ENCODE assay signal across 8 mouse cellular contexts in the genomic region with DNA sequence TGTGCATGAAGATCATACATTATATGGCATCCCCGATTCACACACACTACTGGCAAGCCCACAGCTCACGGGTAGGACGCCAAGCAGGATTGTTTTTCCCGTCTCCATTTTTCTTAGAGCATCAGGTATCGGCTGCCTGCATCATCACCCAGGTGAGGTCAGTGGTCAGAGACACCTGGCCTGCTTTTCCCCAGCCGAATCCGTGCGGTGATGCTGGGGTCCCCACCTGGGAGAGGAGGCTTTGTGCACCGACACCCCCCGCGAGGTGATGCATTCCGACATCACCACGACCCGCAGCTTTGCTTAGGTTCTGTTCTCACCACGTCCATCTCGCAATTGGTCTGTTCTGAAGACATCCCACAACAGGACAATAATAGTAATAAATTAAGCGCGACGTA. TPM values are rescaled to one million over a fixed set of nuclear protein-coding genes. Genes with fewer than 3 reads are reported as not detected.
DNase-seq lines count a peak whose midpoint lies in the region; ATAC-seq and TF ChIP-seq lines count a peak whose summit lies in the region.

No protein-coding gene starts in this region.

- TF ChIP-seq CTCF in lung, adult 2 months (IDR thresholded peaks at IDR 0.05; ENCODE audit: insufficient read depth, low read length), result no peak

- H3K27me3 ChIP-seq in forebrain, embryonic 12.5 days, result peaks cover 19% of the 10 kb centered on the region
- peaks cover 31% of the 10 kb centered on the region for H3K27me3 ChIP-seq in limb, embryonic 10.5 days (ENCODE audit: low read depth, poor library complexity, severe bottlenecking)
- H3K27me3 ChIP-seq in stomach, embryonic 14.5 days (ENCODE audit: control insufficient read depth, insufficient read depth, low read length), result 0 out of 2 replicates have a peak, but pooled peaks cover 4% of the 10 kb centered on the region

- H3K27ac ChIP-seq in forebrain, embryonic 12.5 days, result no peak overlapping the region
- H3K27ac ChIP-seq in limb, embryonic 10.5 days, result peak overlapping the region; percentile 79
- H3K27ac ChIP-seq in stomach, embryonic 14.5 days (ENCODE audit: low read length), result no peak overlapping the region

- no peaks in the 10 kb centered on the region for H3K9me3 ChIP-seq in forebrain, embryonic 12.5 days
- no peaks in the 10 kb centered on the region for H3K9me3 ChIP-seq in limb, embryonic 10.5 days (replicated peaks)
- no peaks in the 10 kb centered on the region for H3K9me3 ChIP-seq in stomach, embryonic 14.5 days (ENCODE audit: control insufficient read depth, low read depth, low read length)

- peak overlapping the region; percentile 82 for H3K9ac ChIP-seq in forebrain, embryonic 12.5 days
- H3K9ac ChIP-seq in stomach, embryonic 14.5 days (replicated peaks; ENCODE audit: low read depth, low read length), result peak overlapping the region; percentile 42

- H3K4me1 ChIP-seq in lung, adult 2 months (ENCODE audit: control insufficient read depth, insufficient read depth, low read length), result peaks cover 6% of the 10 kb centered on the region; the same call in 1 of the 2 replicates
- 0 out of 2 replicates have a peak, but pooled peaks cover 7% of the 10 kb centered on the region for H3K4me1 ChIP-seq in forebrain, embryonic 12.5 days
- peaks cover 5% of the 10 kb centered on the region; the same call in 1 of the 2 replicates for H3K4me1 ChIP-seq in limb, embryonic 10.5 days
- no peaks in the 10 kb centered on the region for H3K4me1 ChIP-seq in stomach, embryonic 14.5 days (ENCODE audit: control insufficient read depth, insufficient read depth, low read length)

- peak overlapping the region; percentile 70 for H3K4me3 ChIP-seq in lung, adult 2 months (replicated peaks; ENCODE audit: extremely low read depth, low read depth, low read length)
- peak overlapping the region; percentile 83 for H3K4me3 ChIP-seq in forebrain, embryonic 12.5 days (replicated peaks)
- H3K4me3 ChIP-seq in limb, embryonic 10.5 days, result peak overlapping the region; percentile 74
- H3K4me3 ChIP-seq in stomach, embryonic 14.5 days (ENCODE audit: low read depth, low read length), result peak overlapping the region; percentile 61

- peak overlapping the region; percentile 91 for H3K4me2 ChIP-seq in forebrain, embryonic 12.5 days
- H3K4me2 ChIP-seq in stomach, embryonic 14.5 days (replicated peaks; ENCODE audit: low read depth, low read length), result peak overlapping the region; percentile 95

- WGBS in lung, adult 2 months, result 6% methylated on average over 19 of the region's 19 CpGs
- WGBS in forebrain, embryonic 12.5 days, result 4% methylated on average over 19 of the region's 19 CpGs
- 4% methylated on average over 19 of the region's 19 CpGs for WGBS in limb, embryonic 10.5 days
- 2% methylated on average over 19 of the region's 19 CpGs for WGBS in stomach, embryonic 14.5 days

- DNase-seq in cerebellum, adult 11-12 months, result peak; percentile 45
- DNase-seq in cerebellum, postnatal 25 days, result no peak
- peak; percentile 8 for DNase-seq in lung, adult 2 months
- no peak for DNase-seq in lung, postnatal 10 days
- no peak for DNase-seq in limb, embryonic 10.5 days (ENCODE audit: low spot score)

- no peaks in the 10 kb centered on the region for H3K36me3 ChIP-seq in forebrain, embryonic 12.5 days (replicated peaks)
- H3K36me3 ChIP-seq in limb, embryonic 10.5 days, result no peaks in the 10 kb centered on the region
- H3K36me3 ChIP-seq in stomach, embryonic 14.5 days (ENCODE audit: control insufficient read depth, insufficient read depth, low read length), result no peaks in the 10 kb centered on the region

- ATAC-seq in forebrain, embryonic 12.5 days (ENCODE audit: low FRiP score), result peak; percentile 58
- ATAC-seq in stomach, embryonic 14.5 days (ENCODE audit: insufficient number of reproducible peaks, insufficient read depth, low FRiP score, low read depth), result no peak
- ATAC-seq in megakaryocyte progenitor cell, adult 5-6 weeks (replicated peaks; ENCODE audit: poor library complexity), result no peak

- TF ChIP-seq POLR2A in lung, adult 2 months (IDR thresholded peaks at IDR 0.05; ENCODE audit: borderline replicate concordance, extremely low read depth, low read depth, low read length), result no peak

RNA-seq across cellular contexts. Expression of gene Ica1l, which starts 0.6 kb away (rescaled TPM):
- 0.17 and 0.23 TPM in 2 replicates for polyA plus RNA-seq in lung, adult 2 months (2012; rRNA removed)
- polyA plus RNA-seq in forebrain, embryonic 12.5 days (2016; fragmentation: Nextera tagmentation; extraction: Ambion mirVana), result 5.5 and 6.2 TPM in 2 replicates
- polyA plus RNA-seq in limb, embryonic 10.5 days (2016; fragmentation: Nextera tagmentation; extraction: Ambion mirVana), result 0.36 and 1.2 TPM in 2 replicates
- 0.87 and 1.4 TPM in 2 replicates for polyA plus RNA-seq in stomach, embryonic 14.5 days (2014; fragmentation: Nextera tagmentation; extraction: Ambion mirVana)
- total RNA-seq in megakaryocyte progenitor cell, adult 5-6 weeks (2015), result 0.24 and 1.2 TPM in 2 replicates
- total RNA-seq in megakaryocyte progenitor cell, adult 5-6 weeks (2017), result 0.64 and 1.0 TPM in 2 replicates

RNA-seq across cellular contexts. Expression of gene Carf, which starts 55.6 kb away (rescaled TPM):
- 1.7 and 2.8 TPM in 2 replicates for polyA plus RNA-seq in lung, adult 2 months (2012; rRNA removed)
- polyA plus RNA-seq in forebrain, embryonic 12.5 days (2016; fragmentation: Nextera tagmentation; extraction: Ambion mirVana), result 6.5 and 7.0 TPM in 2 replicates
- polyA plus RNA-seq in limb, embryonic 10.5 days (2016; fragmentation: Nextera tagmentation; extraction: Ambion mirVana), result 4.3 and 6.3 TPM in 2 replicates
- 10.3 and 11.4 TPM in 2 replicates for polyA plus RNA-seq in stomach, embryonic 14.5 days (2014; fragmentation: Nextera tagmentation; extraction: Ambion mirVana)
- 11.4 and 13.2 TPM in 2 replicates for total RNA-seq in megakaryocyte progenitor cell, adult 5-6 weeks (2015)
- total RNA-seq in megakaryocyte progenitor cell, adult 5-6 weeks (2017), result 5.4 and 9.9 TPM in 2 replicates

RNA-seq across cellular contexts. Expression of gene Wdr12, which starts 56.0 kb away (rescaled TPM):
- polyA plus RNA-seq in lung, adult 2 months (2012; rRNA removed), result 2.7 and 3.1 TPM in 2 replicates
- polyA plus RNA-seq in forebrain, embryonic 12.5 days (2016; fragmentation: Nextera tagmentation; extraction: Ambion mirVana), result 48.5 and 56.8 TPM in 2 replicates
- polyA plus RNA-seq in limb, embryonic 10.5 days (2016; fragmentation: Nextera tagmentation; extraction: Ambion mirVana), result 60.4 and 73.0 TPM in 2 replicates
- 46.0 and 47.3 TPM in 2 replicates for polyA plus RNA-seq in stomach, embryonic 14.5 days (2014; fragmentation: Nextera tagmentation; extraction: Ambion mirVana)
- 71.3 and 84.9 TPM in 2 replicates for total RNA-seq in megakaryocyte progenitor cell, adult 5-6 weeks (2015)
- total RNA-seq in megakaryocyte progenitor cell, adult 5-6 weeks (2017), result 107 and 151 TPM in 2 replicates

Comparison
In these comparisons a context has a peak if more than half of its experiments do, and no peak if none do; other contexts are left out.
1. DNase-seq: peak in cerebellum, adult 11-12 months (single experiment) and lung, adult 2 months (single experiment); none in cerebellum, postnatal 25 days (0 of 2), lung, postnatal 10 days (single experiment) and limb, embryonic 10.5 days (single experiment).
2. RNA of gene Wdr12, which starts 56.0 kb away (polyA plus RNA-seq): 60.4 to 73.0 TPM in limb, embryonic 10.5 days, 48.5 to 56.8 TPM in forebrain, embryonic 12.5 days and 46.0 to 47.3 TPM in stomach, embryonic 14.5 days; 2.7 to 3.1 TPM in lung, adult 2 months; every median in the first group is over 10 times any median in the second.
3. Peak in every context shown above with its lines, with median percentiles within 50 percentile points of each other: H3K4me3 ChIP-seq.